Mouse (Mus musculus) MEL (cell line): ENCODE measurements at regions not wholly inside any gene's neighbourhood (a gene's known extent, or its start where the extent isn't known, plus 50 kb on each side); places are given as distances from the start of the nearest gene placed in this dataset.

ENCODE experiments used
- DNase-seq: peaks from one replicate; pipeline ENCODE4 v3.0.0; 2011; ENCODE audit warnings: low read depth, low spot score
- H3K27ac ChIP-seq: 2 replicates; pipeline ENCODE4 v1.5.1; 2012; ENCODE audit warnings: low read depth, mild to moderate bottlenecking, control low read depth, low read length, moderate library complexity; ENCODE audit not compliant: control insufficient read depth
- H3K27me3 ChIP-seq, 2 experiments: fragments of 150-350 bp in 1 of 2; sonication (generic) in 1 of 2; 2 replicates each; pipeline ENCODE4 v1.6.1; 2012; ENCODE audit warnings: low read length in 2 of 2, mild to moderate bottlenecking in 2 of 2, improper control_type of control experiment in 1 of 2, moderate library complexity in 1 of 2; ENCODE audit not compliant: insufficient read depth in 2 of 2, control insufficient read depth in 1 of 2
- H3K36me3 ChIP-seq, 2 experiments: 2 replicates each; pipeline ENCODE4 v1.6.1; 2012 to 2014; ENCODE audit warnings: low read length in 2 of 2, improper control_type of control experiment in 1 of 2, inconsistent platforms in 1 of 2, mild to moderate bottlenecking in 1 of 2; ENCODE audit not compliant: insufficient read depth in 2 of 2, control insufficient read depth in 1 of 2
- H3K4me1 ChIP-seq, 2 experiments: fragments of 150-350 bp in 1 of 2; sonication (generic) in 1 of 2; 2 replicates each; pipeline ENCODE4 v1.6.1; 2012; ENCODE audit warnings: low read length in 2 of 2, improper control_type of control experiment in 1 of 2, mild to moderate bottlenecking in 1 of 2; ENCODE audit not compliant: insufficient read depth in 2 of 2, control insufficient read depth in 1 of 2
- H3K4me3 ChIP-seq, 2 experiments: fragments of 150-350 bp in 1 of 2; sonication (generic) in 1 of 2; 2 replicates each; pipeline ENCODE4 v1.5.1; 2012; ENCODE audit warnings: low read depth in 2 of 2, low read length in 2 of 2, mild to moderate bottlenecking in 2 of 2, moderate library complexity in 2 of 2, control low read depth in 1 of 2, improper control_type of control experiment in 1 of 2; ENCODE audit not compliant: control insufficient read depth in 1 of 2, insufficient read depth in 1 of 2
- H3K79me2 ChIP-seq: 2 replicates; pipeline ENCODE4 v1.6.1; 2012; ENCODE audit warnings: mild to moderate bottlenecking, low read length, moderate library complexity; ENCODE audit not compliant: control insufficient read depth, poor library complexity, insufficient read depth
- H3K9ac ChIP-seq: 2 replicates; pipeline ENCODE4 v1.6.1; 2012; ENCODE audit warnings: low read depth, mild to moderate bottlenecking, control low read depth, low read length, moderate library complexity; ENCODE audit not compliant: control insufficient read depth, poor library complexity, severe bottlenecking
- H3K9me3 ChIP-seq: fragments of 150-350 bp; sonication (generic); replicated peaks from 2 replicates; pipeline ENCODE4 v1.6.1; 2012; ENCODE audit warnings: mild to moderate bottlenecking, low read length, improper control_type of control experiment, moderate library complexity; ENCODE audit not compliant: insufficient read depth
- CTCF ChIP-seq, 3 experiments: IDR thresholded peaks in 2 of 3; conservative IDR thresholded peaks in 1 of 3; 2 replicates each; pipeline ENCODE4 v1.5.1; 2011 to 2012; ENCODE audit warnings: low read length in 3 of 3, low read depth in 2 of 3, mild to moderate bottlenecking in 2 of 3, improper control_type of control experiment in 1 of 3, inconsistent platforms in 1 of 3, mixed read lengths in 1 of 3, moderate library complexity in 1 of 3; ENCODE audit not compliant: control insufficient read depth in 1 of 3, insufficient read depth in 1 of 3, poor library complexity in 1 of 3, severe bottlenecking in 1 of 3
- ELF1 ChIP-seq: IDR thresholded peaks from 2 replicates; pipeline ENCODE4 v1.6.1; 2014; ENCODE audit warnings: low read depth, mild to moderate bottlenecking, inconsistent platforms, low read length, improper control_type of control experiment, moderate library complexity
- EP300 ChIP-seq, 2 experiments: IDR thresholded peaks; 2 replicates each; pipeline ENCODE4 v1.6.1; 2011; ENCODE audit warnings: improper control_type of control experiment in 2 of 2, low read length in 2 of 2, low read depth in 1 of 2, mild to moderate bottlenecking in 1 of 2
- HCFC1 ChIP-seq: IDR thresholded peaks from 2 replicates; pipeline ENCODE4 v1.6.1; 2012; ENCODE audit warnings: low read depth, mild to moderate bottlenecking, inconsistent platforms, low read length, improper control_type of control experiment, moderate library complexity
- MAX ChIP-seq: IDR thresholded peaks from 2 replicates; pipeline ENCODE4 v1.6.1; 2011; ENCODE audit warnings: low read length, improper control_type of control experiment
- MAZ ChIP-seq: IDR thresholded peaks from 2 replicates; pipeline ENCODE4 v1.6.1; 2012; ENCODE audit warnings: low read depth, mild to moderate bottlenecking, inconsistent platforms, low read length, improper control_type of control experiment
- MEF2A ChIP-seq: IDR thresholded peaks from 2 replicates; pipeline ENCODE4 v1.6.1; 2014; ENCODE audit warnings: low read depth, mild to moderate bottlenecking, inconsistent platforms, low read length, improper control_type of control experiment; ENCODE audit not compliant: poor library complexity, insufficient replicate concordance, severe bottlenecking; ENCODE audit errors: extremely low read depth
- MYC ChIP-seq: IDR thresholded peaks from 2 replicates; pipeline ENCODE4 v1.6.1; 2011; ENCODE audit warnings: low read depth, mild to moderate bottlenecking, low read length, improper control_type of control experiment, moderate library complexity
- NELFE ChIP-seq: IDR thresholded peaks from 2 replicates; pipeline ENCODE4 v1.6.1; 2011; ENCODE audit warnings: low read depth, low read length, improper control_type of control experiment
- NRF1 ChIP-seq: IDR thresholded peaks from 2 replicates; pipeline ENCODE4 v1.6.1; 2014; ENCODE audit warnings: low read depth, mild to moderate bottlenecking, inconsistent platforms, low read length, improper control_type of control experiment, moderate library complexity; ENCODE audit not compliant: poor library complexity, insufficient read depth, severe bottlenecking
- POLR2AphosphoS2 ChIP-seq: IDR thresholded peaks from 2 replicates; pipeline ENCODE4 v1.6.1; 2011; ENCODE audit warnings: low read length, improper control_type of control experiment
- POLR2AphosphoS5 ChIP-seq: IDR thresholded peaks from 2 replicates; pipeline ENCODE4 v1.6.1; 2012; ENCODE audit warnings: low read depth, borderline replicate concordance, mild to moderate bottlenecking, inconsistent platforms, low read length, moderate library complexity, mixed read lengths
- RAD21 ChIP-seq: IDR thresholded peaks from 2 replicates; pipeline ENCODE4 v1.6.1; 2011; ENCODE audit warnings: mild to moderate bottlenecking, low read depth, low read length, improper control_type of control experiment
- TAL1 ChIP-seq: IDR thresholded peaks from 2 replicates; pipeline ENCODE4 v1.6.1; 2012; ENCODE audit warnings: mild to moderate bottlenecking, inconsistent platforms, low read length, moderate library complexity, mixed read lengths
- TBP ChIP-seq: IDR thresholded peaks from 2 replicates; pipeline ENCODE4 v1.8.0; 2011; ENCODE audit warnings: low read depth, low read length, improper control_type of control experiment
- TCF12 ChIP-seq: IDR thresholded peaks from 2 replicates; pipeline ENCODE4 v1.6.1; 2014; ENCODE audit warnings: low read depth, mild to moderate bottlenecking, inconsistent platforms, low read length, improper control_type of control experiment, moderate library complexity
- USF2 ChIP-seq, 2 experiments: IDR thresholded peaks; 2 replicates each; pipeline ENCODE4 v1.6.1; 2011 to 2012; ENCODE audit warnings: improper control_type of control experiment in 2 of 2, low read length in 2 of 2, borderline replicate concordance in 1 of 2, inconsistent platforms in 1 of 2, low read depth in 1 of 2, mild to moderate bottlenecking in 1 of 2; ENCODE audit not compliant: insufficient read depth in 1 of 2
- ZC3H11A ChIP-seq: IDR thresholded peaks from 2 replicates; pipeline ENCODE4 v1.6.1; 2012; ENCODE audit warnings: low read depth, mild to moderate bottlenecking, inconsistent platforms, low read length, improper control_type of control experiment

DNA sequence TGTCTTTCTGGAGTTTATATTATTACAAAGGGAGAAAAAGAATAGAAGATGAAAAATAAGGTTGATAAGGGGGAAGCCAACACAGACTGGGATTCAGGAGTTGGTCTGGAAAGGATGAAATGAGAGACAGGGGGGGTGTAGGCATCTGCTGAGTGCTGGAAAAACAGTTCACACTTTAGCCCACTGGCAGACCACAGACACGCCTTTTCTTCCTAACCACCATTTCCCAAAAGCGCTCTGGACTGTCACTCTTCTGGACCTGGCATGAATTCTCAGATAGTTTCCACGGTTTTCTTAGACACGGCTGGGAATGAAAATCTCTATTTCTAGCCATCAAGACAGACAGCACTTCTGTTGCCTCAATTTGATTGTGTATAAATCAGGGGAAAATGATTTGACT, 850.2 kb upstream of the A1bg start:
- Histone ChIP-seq H3K9ac (no peak overlapping the region), H3K4me1 (no peaks in the 10 kb centered on the region), H3K27me3 (no peaks in the 10 kb centered on the region), H3K27ac (no peak overlapping the region), H3K79me2 (no peaks in the 10 kb centered on the region), H3K9me3 (no peaks in the 10 kb centered on the region), H3K36me3 (no peaks in the 10 kb centered on the region), H3K4me3 (no peak overlapping the region)
- no peak for TF ChIP-seq NRF1
- TF ChIP-seq ELF1: no peak
- TF ChIP-seq RAD21: no peak
- TF ChIP-seq EP300 (IDR thresholded peaks at IDR 0.05; ENCODE audit: low read depth in 1 of 2, low read length in 2 of 2): no peak
- TF ChIP-seq CTCF (IDR thresholded peaks at IDR 0.05 in 2 of 3, conservative IDR thresholded peaks at IDR 0.05 in 1 of 3; ENCODE audit: control insufficient read depth in 1 of 3, insufficient read depth in 1 of 3, low read depth in 2 of 3, low read length in 3 of 3, poor library complexity in 1 of 3, severe bottlenecking in 1 of 3): no peak
- TF ChIP-seq POLR2AphosphoS5: no peak
- no peak for TF ChIP-seq MAX
- no peak for TF ChIP-seq MEF2A
- no peak for TF ChIP-seq TBP
- TF ChIP-seq NELFE: no peak
- no peak for TF ChIP-seq HCFC1
- no peak for TF ChIP-seq ZC3H11A
- no peak for DNase-seq

DNA sequence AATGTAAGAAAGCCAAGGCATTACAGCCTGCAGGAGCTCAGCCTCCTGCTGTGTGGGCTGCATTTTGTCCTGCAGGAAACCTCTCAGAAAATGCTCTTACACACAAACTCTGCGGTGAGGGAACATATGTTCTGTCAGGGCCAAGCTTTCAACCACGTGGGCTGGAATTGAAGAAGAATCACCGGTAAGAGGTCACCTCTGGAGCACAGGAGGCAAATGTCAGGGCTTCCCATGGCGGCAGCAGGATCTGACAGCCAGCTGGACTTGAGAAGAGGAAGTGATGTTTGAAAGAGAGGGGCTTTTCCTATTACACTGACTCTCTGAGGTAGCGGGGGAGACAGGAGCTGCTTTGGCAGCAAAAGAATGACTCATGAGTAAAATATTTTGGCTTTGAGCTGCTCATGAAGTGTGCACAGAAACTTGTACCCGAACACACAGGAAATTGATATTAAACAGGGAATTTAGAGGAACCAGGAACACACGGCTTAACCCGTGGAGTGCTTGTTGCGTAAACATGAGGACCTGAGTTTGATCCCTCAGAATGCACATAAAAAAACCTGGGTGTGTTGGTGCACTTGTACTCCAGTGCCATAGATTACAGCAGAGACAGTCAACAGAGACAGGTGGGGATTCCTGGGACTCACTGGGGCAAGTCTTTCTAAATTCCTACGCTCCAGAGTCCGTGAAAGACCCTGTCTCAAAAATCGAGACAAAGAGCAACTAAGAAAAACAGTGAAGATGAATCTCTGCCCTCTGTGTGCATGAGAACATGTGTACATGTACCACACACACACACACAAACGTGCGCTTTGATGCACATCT, 848.1 kb upstream of the A1bg start:
- Histone ChIP-seq H3K4me1 (no peaks in the 10 kb centered on the region), H3K27ac (no peak overlapping the region), H3K36me3 (no peaks in the 10 kb centered on the region), H3K27me3 (no peaks in the 10 kb centered on the region), H3K9ac (no peak overlapping the region), H3K79me2 (no peaks in the 10 kb centered on the region), H3K9me3 (no peaks in the 10 kb centered on the region), H3K4me3 (no peak overlapping the region)
- no peak for DNase-seq
- TF ChIP-seq MAZ (no peak), TAL1 (no peak), MYC (no peak), NELFE (no peak), MEF2A (no peak), HCFC1 (no peak), POLR2AphosphoS2 (no peak), ZC3H11A (no peak), USF2 (IDR thresholded peaks at IDR 0.05; ENCODE audit: borderline replicate concordance in 1 of 2, insufficient read depth in 1 of 2, low read depth in 1 of 2, low read length in 2 of 2) (no peak), TCF12 (no peak)
